Mouse (Mus musculus): ENCODE data around the gene Acad9. TPM values are rescaled to one million over a fixed set of nuclear protein-coding genes. Genes with fewer than 3 reads are reported as not detected.

The Acad9 gene
- 10 to 100 TPM; 45.1 to 49.6 TPM for total RNA-seq (2021)

DNA sequence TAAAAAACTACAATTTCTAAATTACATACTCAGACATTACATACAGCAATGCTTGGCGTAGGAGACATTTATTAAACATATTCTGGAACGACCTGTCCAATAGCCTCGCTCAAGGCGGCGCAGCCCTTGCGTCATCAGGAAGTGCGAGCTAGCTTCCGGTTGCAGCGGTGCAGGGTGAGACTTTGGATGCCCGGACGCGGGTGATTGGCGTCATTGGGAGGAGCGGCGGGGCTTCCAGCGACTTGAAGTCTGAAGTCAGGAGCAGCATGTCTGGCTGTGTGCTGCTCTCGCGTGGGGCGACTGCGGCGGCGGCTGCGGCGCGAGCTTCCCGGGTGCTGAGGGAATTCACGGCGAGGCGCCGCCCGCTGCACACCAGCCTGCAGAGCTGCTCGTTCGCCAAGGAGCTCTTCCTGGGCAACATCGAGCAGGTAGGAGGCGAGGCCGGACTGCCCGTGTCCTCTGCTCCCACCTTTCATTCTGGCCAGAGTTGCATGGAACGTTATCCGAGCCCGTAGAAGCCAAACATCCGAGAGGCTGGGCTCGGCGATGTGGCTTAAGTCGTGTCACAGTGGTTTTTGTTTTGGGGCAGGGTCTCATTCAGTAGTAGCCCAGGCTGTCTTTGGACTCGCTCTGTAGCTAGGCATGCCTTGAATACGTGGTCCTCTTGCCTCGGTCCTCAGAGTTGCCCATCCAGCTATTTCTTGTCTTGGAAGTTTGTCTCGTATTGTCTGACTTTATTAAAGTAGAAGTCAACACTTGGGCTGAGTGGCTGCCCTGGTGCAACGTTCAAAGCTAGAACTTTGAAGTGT, at the start of gene Acad9:
Acad9 (plus strand) TSS at position 137 of the 809 bp plus-strand sequence.
- intact Hi-C loops (cut with DNase I) = loop anchor here (1.0 kb wide), 1 partner anchor 66 kb away; the partner anchor contains the start of gene Mccc1
- peak; percentile 97 to 98 for DNase-seq (ENCODE audit: low spot score in 2 of 2)

DNA sequence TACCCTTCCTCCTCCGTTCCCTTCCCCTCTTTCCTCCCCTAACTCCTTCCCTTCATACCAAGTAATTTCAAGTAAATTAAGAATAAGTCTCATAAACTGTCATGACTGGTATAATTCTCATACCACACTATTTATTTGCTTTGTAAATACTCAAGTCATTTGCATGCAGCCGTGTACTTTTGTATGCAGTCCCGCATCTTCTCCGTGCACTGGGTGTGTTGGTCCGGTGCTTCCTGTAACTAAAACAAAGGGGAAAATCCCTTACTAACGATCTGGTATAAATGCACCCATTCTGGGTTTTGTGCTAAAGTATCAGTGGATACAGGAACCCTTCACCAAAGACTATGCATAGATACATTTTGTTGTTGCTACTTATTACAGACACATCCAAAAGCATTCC, 40.0 kb upstream of the Acad9 start:
- intact Hi-C loops (cut with DNase I) = no loop called here
- DNase-seq (ENCODE audit: low spot score in 2 of 2) = no peak

DNA sequence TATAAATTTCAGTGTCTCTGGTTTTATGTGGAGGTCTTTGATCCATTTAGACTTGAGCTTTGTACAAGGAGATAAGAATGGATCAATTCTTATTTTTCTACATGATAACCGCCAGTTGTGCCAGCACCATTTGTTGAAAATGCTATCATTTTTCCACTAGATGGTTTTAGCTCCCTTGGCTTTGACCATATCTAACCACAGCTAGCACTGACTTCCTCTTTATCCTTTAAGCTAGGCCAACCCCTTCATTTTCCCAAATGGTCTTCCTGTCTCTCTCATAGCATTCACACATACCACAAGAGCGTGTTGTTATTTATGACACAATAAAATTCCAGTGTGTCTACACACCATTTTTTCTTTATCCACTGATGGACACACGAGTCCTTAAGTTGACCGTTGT, 35.8 kb upstream of the Acad9 start:
- no peak for DNase-seq (ENCODE audit: low spot score in 2 of 2)
- intact Hi-C loops (cut with DNase I) = no loop called here

DNA sequence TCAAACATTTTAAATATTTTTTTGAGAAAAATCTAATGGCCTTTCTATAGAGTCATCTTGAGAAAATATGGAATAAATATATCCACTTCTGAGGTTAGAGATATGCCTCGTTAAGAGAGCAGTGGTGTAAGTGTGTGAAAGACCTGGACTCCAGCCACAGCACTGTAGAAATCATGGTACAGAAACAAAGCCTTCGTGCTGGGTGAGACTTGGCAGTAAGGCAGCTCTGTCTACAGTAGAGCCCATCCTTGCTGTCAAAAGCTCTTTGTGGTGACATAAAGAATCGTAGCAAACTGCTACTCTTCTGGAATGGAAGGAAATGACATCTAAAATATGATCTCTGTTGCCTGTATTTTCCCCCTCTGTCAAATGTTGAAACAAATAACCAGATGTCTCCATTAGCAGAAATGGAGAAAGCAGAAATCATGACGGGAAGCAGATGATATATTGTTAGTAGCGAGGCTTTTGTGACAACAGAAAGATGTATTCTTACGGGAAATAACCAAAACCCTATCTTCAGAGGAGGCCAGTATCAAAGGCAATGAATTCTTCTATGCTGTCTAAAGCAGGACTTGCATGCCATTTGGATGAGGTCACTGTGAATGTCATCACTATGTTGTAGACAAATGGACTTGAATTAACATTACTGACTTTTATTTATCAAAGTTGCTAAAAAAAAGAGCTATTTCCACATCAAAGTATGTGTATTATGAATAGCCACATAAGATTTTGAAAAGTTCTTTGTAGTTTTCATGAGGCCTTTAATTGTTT, 33.9 kb upstream of the Acad9 start:
- DNase-seq (ENCODE audit: low spot score in 2 of 2) = no peak
- intact Hi-C loops (cut with DNase I) = no loop called here

- intact Hi-C loops (cut with DNase I) = no loop called here
- no peak for DNase-seq (ENCODE audit: low spot score in 2 of 2)
These were observed 21.3 kb upstream of the Acad9 start for GRCm38 (mm10) chr3:36044520-36044919.

DNA sequence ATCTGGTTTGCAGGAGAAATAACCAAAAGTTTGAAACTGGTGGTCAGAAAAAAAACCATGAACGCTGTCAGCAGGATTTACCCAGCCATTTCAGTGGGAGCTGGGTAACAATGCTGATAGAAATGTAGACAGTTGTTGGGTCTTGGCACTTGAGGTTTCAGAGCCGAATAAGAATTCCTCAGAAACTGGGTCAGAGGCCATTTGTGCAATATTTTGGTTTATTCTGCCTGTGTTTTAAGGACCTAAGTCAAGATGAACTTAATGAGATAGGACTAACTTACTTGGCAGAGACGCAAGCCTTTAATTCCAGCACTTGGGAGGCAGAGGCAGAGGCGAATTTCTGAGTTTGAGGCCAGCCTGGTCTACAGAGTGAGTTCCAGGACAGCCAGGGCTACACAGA, 20.7 kb upstream of the Acad9 start:
- DNase-seq (ENCODE audit: low spot score in 2 of 2) = no peak
- intact Hi-C loops (cut with DNase I) = no loop called here

DNA sequence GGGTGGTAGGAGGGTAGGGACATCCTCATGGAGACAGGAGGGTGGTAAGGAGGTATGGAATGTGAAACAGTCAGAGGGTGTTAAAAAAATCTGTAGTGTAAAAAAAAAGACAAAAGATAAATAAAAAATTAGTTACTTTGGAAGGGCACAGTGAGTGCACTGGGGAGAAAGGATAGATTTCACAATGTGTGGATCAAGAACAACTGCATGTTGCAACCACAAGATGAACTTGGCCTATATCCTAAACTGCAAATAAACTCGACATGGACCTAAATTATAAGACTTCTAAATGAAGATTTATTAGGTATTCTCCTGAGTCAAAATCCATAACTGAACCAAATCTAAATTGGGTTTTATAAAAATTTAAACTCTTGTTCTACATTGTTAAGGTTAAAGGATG, 16.7 kb upstream of the Acad9 start:
- DNase-seq (ENCODE audit: low spot score in 2 of 2) = no peak
- intact Hi-C loops (cut with DNase I) = no loop called here

DNA sequence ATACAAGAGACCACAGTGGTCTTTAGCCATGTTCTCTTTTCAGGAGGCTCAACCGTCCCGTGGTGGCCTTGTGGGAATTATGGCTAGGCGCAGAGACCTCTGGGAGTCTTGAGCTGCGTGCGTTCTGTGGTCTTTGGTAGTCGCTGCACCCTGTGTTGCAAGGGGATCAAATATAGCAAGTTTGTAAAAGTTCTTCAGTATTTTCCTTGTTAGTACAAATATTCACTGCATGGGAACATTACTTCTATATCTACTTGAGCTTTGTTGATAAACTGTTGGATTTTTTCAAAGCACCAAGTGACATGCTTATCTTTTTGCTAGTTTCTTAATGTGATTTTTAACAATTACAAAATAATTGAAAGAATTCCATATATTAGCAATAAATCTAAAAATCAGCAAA, 12.3 kb upstream of the Acad9 start, which contains the start of gene Ccdc144b:
Ccdc144b (minus strand) TSS at position 101 of the 400 bp plus-strand sequence.
- intact Hi-C loops (cut with DNase I) = no loop called here
- DNase-seq (ENCODE audit: low spot score in 2 of 2) = no peak

GRCm38 (mm10) chr3:36060096-36060850, 5.5 kb upstream of the Acad9 start:
- DNase-seq (ENCODE audit: low spot score in 2 of 2) = peak; percentile 52 to 63
- intact Hi-C loops (cut with DNase I) = loop anchor here (2.0 kb wide), 2 partner anchors 87 to 371 kb away; no protein-coding TSS in a partner anchor

DNA sequence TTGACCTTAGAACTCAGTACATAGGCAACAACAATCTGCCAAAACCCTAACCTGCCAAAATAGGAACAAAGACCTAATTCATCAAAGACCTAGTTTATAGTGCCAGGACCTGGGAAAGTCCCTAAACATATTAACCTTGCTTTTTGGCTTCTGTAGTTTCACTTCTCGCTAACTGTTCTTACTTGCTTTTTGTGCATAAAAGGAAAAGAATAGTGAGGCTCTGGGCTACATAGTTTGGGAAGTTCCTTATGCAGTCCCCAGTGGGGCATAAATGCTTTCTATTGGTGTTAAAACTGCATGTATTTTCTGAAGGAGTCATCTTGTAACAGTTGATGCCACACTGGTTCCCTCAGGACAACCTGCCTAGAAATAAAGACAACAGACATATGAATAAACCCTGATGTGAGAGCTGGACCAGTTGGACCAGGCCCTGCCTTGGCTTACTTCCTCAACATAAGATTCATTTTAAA, 1.2 kb upstream of the Acad9 start:
- intact Hi-C loops (cut with DNase I) = loop anchor here (1.0 kb wide), 1 partner anchor 64 kb away; the partner anchor contains the start of gene Mccc1
- no peak for DNase-seq (ENCODE audit: low spot score in 2 of 2)

DNA sequence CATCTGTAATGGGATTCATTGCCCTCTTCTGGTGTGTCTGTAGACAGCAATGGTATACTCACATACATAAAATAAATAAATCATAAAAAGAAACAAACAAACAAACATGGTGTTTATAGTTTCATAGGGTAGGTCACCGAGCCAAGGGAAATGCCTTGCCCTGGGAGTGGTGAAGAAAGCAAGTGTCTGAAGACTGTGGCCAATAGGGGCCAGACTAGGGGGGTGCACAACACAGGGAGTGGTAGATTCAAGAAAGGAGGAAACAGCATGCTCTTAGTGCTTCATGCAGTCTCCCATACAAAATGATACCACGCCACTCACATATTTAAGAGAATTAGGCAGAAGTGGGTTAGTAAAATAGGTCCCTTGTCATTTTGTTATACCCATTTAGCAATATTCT, 613 bp upstream of the Acad9 start:
- no peak for DNase-seq (ENCODE audit: low spot score in 2 of 2)
- intact Hi-C loops (cut with DNase I) = loop anchor here (1.0 kb wide), 1 partner anchor 65 kb away; the partner anchor contains the start of gene Mccc1

GRCm38 (mm10) chr3:36067731-36068130, 2.0 kb downstream of the Acad9 start:
- intact Hi-C loops (cut with DNase I) = no loop called here
- no peak for DNase-seq (ENCODE audit: low spot score in 2 of 2)

GRCm38 (mm10) chr3:36070436-36070835, 4.7 kb downstream of the Acad9 start:
- no peak for DNase-seq (ENCODE audit: low spot score in 2 of 2)
- intact Hi-C loops (cut with DNase I) = no loop called here

GRCm38 (mm10) chr3:36071047-36071446, 5.3 kb downstream of the Acad9 start:
- intact Hi-C loops (cut with DNase I) = no loop called here
- DNase-seq (ENCODE audit: low spot score in 2 of 2) = no peak

GRCm38 (mm10) chr3:36074231-36074630, 8.5 kb downstream of the Acad9 start:
- intact Hi-C loops (cut with DNase I) = no loop called here
- DNase-seq (ENCODE audit: low spot score in 2 of 2) = no peak

GRCm38 (mm10) chr3:36075466-36075865, 9.7 kb downstream of the Acad9 start:
- intact Hi-C loops (cut with DNase I) = no loop called here

GRCm38 (mm10) chr3:36077386-36077785, 11.6 kb downstream of the Acad9 start:
- no peak for DNase-seq (ENCODE audit: low spot score in 2 of 2)
- intact Hi-C loops (cut with DNase I) = no loop called here

More at GRCm38 (mm10) chr3:36075466-36075865, 9.7 kb downstream of the Acad9 start:
- DNase-seq (ENCODE audit: low spot score in 2 of 2) = no peak

GRCm38 (mm10) chr3:36079886-36080285, 14.1 kb downstream of the Acad9 start:
- intact Hi-C loops (cut with DNase I) = no loop called here
- DNase-seq (ENCODE audit: low spot score in 2 of 2) = no peak

DNA sequence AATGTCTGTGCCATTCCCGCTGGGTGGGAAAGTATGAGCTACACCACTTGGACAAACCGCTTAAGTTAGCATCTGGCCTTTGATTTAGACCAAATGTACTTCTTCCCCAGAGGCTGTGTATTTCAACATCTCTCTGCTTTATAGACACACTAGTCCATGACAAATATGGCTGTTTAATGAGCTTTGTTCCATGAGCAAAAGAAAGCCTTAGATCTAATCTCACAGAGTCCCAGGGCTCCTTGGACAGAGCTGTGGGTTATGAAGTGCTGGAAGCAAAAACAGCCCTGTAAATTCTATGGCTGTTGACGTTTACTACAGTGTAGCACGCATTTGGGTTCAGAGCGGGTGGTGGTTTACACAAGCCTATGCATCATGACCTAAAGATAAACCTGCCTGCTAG, 15.0 kb downstream of the Acad9 start:
- intact Hi-C loops (cut with DNase I) = no loop called here
- no peak for DNase-seq (ENCODE audit: low spot score in 2 of 2)

- intact Hi-C loops (cut with DNase I) = no loop called here
These were observed 17.1 kb downstream of the Acad9 start for GRCm38 (mm10) chr3:36082843-36083242.

More at GRCm38 (mm10) chr3:36082843-36083242, 17.1 kb downstream of the Acad9 start:
- no peak for DNase-seq (ENCODE audit: low spot score in 2 of 2)

Measured in left cerebral cortex, postnatal 25 days (tissue).